In genomic region chr13:64416955-64417601, GRCm38 (mm10) we compare ENCODE assay signal across 9 mouse cellular contexts. TPM values are rescaled to one million over a fixed set of nuclear protein-coding genes. Genes with fewer than 3 reads are reported as not detected.
DNase-seq lines count a peak whose midpoint lies in the region; ATAC-seq and TF ChIP-seq lines count a peak whose summit lies in the region.
"Had no signal": no experiment of that assay in that cellular context is flagged by ENCODE, and none has a peak within 500 bp of the region (broad histone marks: within the 10 kb centered on the region; RNA-seq: fewer than 3 reads in every experiment).

No protein-coding gene starts in this region.

- H3K4me3 ChIP-seq in forebrain, embryonic 14.5 days (ENCODE audit: low read depth, low read length), result no peak overlapping the region
- no peak overlapping the region for H3K4me3 ChIP-seq in forebrain, embryonic 16.5 days (replicated peaks; ENCODE audit: low read length)
- no peak overlapping the region for H3K4me3 ChIP-seq in C2C12 (ENCODE audit: insufficient read depth, poor library complexity, severe bottlenecking)
- H3K4me3 ChIP-seq in intestine, embryonic 14.5 days (ENCODE audit: low read depth, low read length), result no peak overlapping the region

- H3K27ac ChIP-seq in forebrain, embryonic 14.5 days (ENCODE audit: low read depth, low read length), result no peak overlapping the region
- no peak overlapping the region for H3K27ac ChIP-seq in forebrain, embryonic 16.5 days (ENCODE audit: low read length)
- peak overlapping the region; percentile 44 for H3K27ac ChIP-seq in intestine, embryonic 14.5 days (ENCODE audit: low read depth)

- H3K79me2 ChIP-seq in C2C12 (ENCODE audit: control insufficient read depth, insufficient read depth), result no peaks in the 10 kb centered on the region

- no peak overlapping the region for H3K9ac ChIP-seq in forebrain, embryonic 14.5 days (ENCODE audit: low read length)
- no peak overlapping the region for H3K9ac ChIP-seq in forebrain, embryonic 16.5 days (replicated peaks; ENCODE audit: low read depth, low read length)
- H3K9ac ChIP-seq in intestine, embryonic 14.5 days (ENCODE audit: low read length), result no peak overlapping the region

- no peak overlapping the region for H3K4me2 ChIP-seq in forebrain, embryonic 14.5 days (ENCODE audit: low read length)
- H3K4me2 ChIP-seq in forebrain, embryonic 16.5 days (ENCODE audit: low read length), result no peak overlapping the region
- no peak overlapping the region for H3K4me2 ChIP-seq in intestine, embryonic 14.5 days (ENCODE audit: low read length)

- WGBS in forebrain, embryonic 14.5 days, result 63% methylated on average over 5 of the region's 5 CpGs
- WGBS in forebrain, embryonic 16.5 days, result 59% methylated on average over 5 of the region's 5 CpGs
- 20% methylated on average over 5 of the region's 5 CpGs for WGBS in intestine, embryonic 14.5 days

- no peaks in the 10 kb centered on the region for H3K36me3 ChIP-seq in forebrain, embryonic 14.5 days (ENCODE audit: control insufficient read depth, insufficient read depth, low read length)
- H3K36me3 ChIP-seq in forebrain, embryonic 16.5 days (ENCODE audit: control insufficient read depth, insufficient read depth), result no peaks in the 10 kb centered on the region
- no peaks in the 10 kb centered on the region for H3K36me3 ChIP-seq in C2C12 (ENCODE audit: control insufficient read depth, insufficient read depth)
- H3K36me3 ChIP-seq in intestine, embryonic 14.5 days (ENCODE audit: control insufficient read depth, insufficient read depth, low read length), result no peaks in the 10 kb centered on the region

- no peaks in the 10 kb centered on the region for H3K27me3 ChIP-seq in forebrain, embryonic 14.5 days (replicated peaks; ENCODE audit: control insufficient read depth, insufficient read depth, low read length)
- no peaks in the 10 kb centered on the region for H3K27me3 ChIP-seq in forebrain, embryonic 16.5 days (replicated peaks; ENCODE audit: control insufficient read depth, insufficient read depth, low read length)
- no peaks in the 10 kb centered on the region for H3K27me3 ChIP-seq in C2C12 (ENCODE audit: control insufficient read depth, insufficient read depth, insufficient read length)
- no peaks in the 10 kb centered on the region for H3K27me3 ChIP-seq in intestine, embryonic 14.5 days (replicated peaks; ENCODE audit: control insufficient read depth, insufficient read depth, low read length)

- no peak for ATAC-seq in forebrain, embryonic 14.5 days
- no peak for ATAC-seq in forebrain, embryonic 16.5 days
- peak; percentile 76 for ATAC-seq in intestine, embryonic 14.5 days (replicated peaks; ENCODE audit: low FRiP score, low TSS enrichment, low read depth)

- DNase-seq in forebrain, embryonic 14.5 days (ENCODE audit: low spot score), result peak; percentile 24
- peak; percentile 67 for DNase-seq in intestine, embryonic 14.5 days (ENCODE audit: low spot score)
- peak; percentile 83 to 88 for DNase-seq in kidney, postnatal 4 days
- DNase-seq in embryo, embryonic 11 days, result no peak
- DNase-seq in right cerebral cortex, postnatal 25 days, result no peak
- no peak for DNase-seq in retina, postnatal 1 day
- DNase-seq: gastrocnemius, postnatal 36 days had no signal

- no peaks in the 10 kb centered on the region for H3K4me1 ChIP-seq in forebrain, embryonic 14.5 days (ENCODE audit: control insufficient read depth, insufficient read depth, low read length)
- H3K4me1 ChIP-seq in forebrain, embryonic 16.5 days (replicated peaks; ENCODE audit: control insufficient read depth, insufficient read depth, low read length), result no peaks in the 10 kb centered on the region
- H3K4me1 ChIP-seq in intestine, embryonic 14.5 days (replicated peaks; ENCODE audit: control insufficient read depth, insufficient read depth, low read length), result peaks cover 10% of the 10 kb centered on the region; the same call in 1 of the 2 replicates

- no peak for TF ChIP-seq CTCF in C2C12 (IDR thresholded peaks at IDR 0.05; ENCODE audit: control insufficient read depth, insufficient read depth, insufficient read length)

- H3K9me3 ChIP-seq in forebrain, embryonic 14.5 days (replicated peaks; ENCODE audit: control insufficient read depth, low read length), result no peaks in the 10 kb centered on the region
- no peaks in the 10 kb centered on the region for H3K9me3 ChIP-seq in forebrain, embryonic 16.5 days (ENCODE audit: control insufficient read depth, low read length)
- no peaks in the 10 kb centered on the region for H3K9me3 ChIP-seq in intestine, embryonic 14.5 days (ENCODE audit: control insufficient read depth, low read length)

- no peak overlapping the region for H3ac ChIP-seq in C2C12 (ENCODE audit: control insufficient read depth, insufficient read length, low read depth)

- no peaks in the 10 kb centered on the region for H3K79me3 ChIP-seq in C2C12 (ENCODE audit: low read depth)

TF ChIP-seq in C2C12, 6 proteins besides CTCF, POLR2A, EP300 and RAD21:
- TF ChIP-seq MYOD1 (IDR thresholded peaks at IDR 0.05; ENCODE audit: control insufficient read depth, insufficient read length, low read depth) (peak; percentile 52), USF1 (IDR thresholded peaks at IDR 0.05; ENCODE audit: low read depth) (no peak), FOSL1 (IDR thresholded peaks at IDR 0.05; ENCODE audit: insufficient read depth, low read length, poor library complexity, severe bottlenecking) (no peak)

RNA-seq across cellular contexts. Expression of gene Cdk20, which starts 15.0 kb away (rescaled TPM):
- polyA plus RNA-seq in forebrain, embryonic 14.5 days (2014; fragmentation: Nextera tagmentation; extraction: Ambion mirVana), result 22.0 and 24.1 TPM in 2 replicates
- 32.6 and 33.1 TPM in 2 replicates for polyA plus RNA-seq in forebrain, embryonic 16.5 days (2015; fragmentation: Nextera tagmentation; extraction: Ambion mirVana)
- polyA plus RNA-seq in C2C12 (2012; fragmentation: generic; extraction: Trizol), result 6.7 TPM
- 9.8 and 10.7 TPM in 2 replicates for polyA plus RNA-seq in intestine, embryonic 14.5 days (2014; fragmentation: Nextera tagmentation; extraction: Ambion mirVana)

RNA-seq across cellular contexts. Expression of gene Ctsl, which starts 46.4 kb away (rescaled TPM):
- 124 and 136 TPM in 2 replicates for polyA plus RNA-seq in forebrain, embryonic 14.5 days (2014; fragmentation: Nextera tagmentation; extraction: Ambion mirVana)
- 114 and 117 TPM in 2 replicates for polyA plus RNA-seq in forebrain, embryonic 16.5 days (2015; fragmentation: Nextera tagmentation; extraction: Ambion mirVana)
- polyA plus RNA-seq in C2C12 (2012; fragmentation: generic; extraction: Trizol), result 462 TPM
- 167 and 188 TPM in 2 replicates for polyA plus RNA-seq in intestine, embryonic 14.5 days (2014; fragmentation: Nextera tagmentation; extraction: Ambion mirVana)

Comparison
In these comparisons a context has a peak if more than half of its experiments do, and no peak if none do; other contexts are left out.
1. DNase-seq: peak in forebrain, embryonic 14.5 days (single experiment), intestine, embryonic 14.5 days (single experiment) and kidney, postnatal 4 days (2 of 2); none in embryo, embryonic 11 days (single experiment), right cerebral cortex, postnatal 25 days (single experiment) and retina, postnatal 1 day (single experiment).